Mouse (Mus musculus) C2C12 (cell line): ENCODE data around the gene Has1.
A peak's percentile ranks its signal among the peaks of the same experiment; 100 is the strongest.

Experiments used
- CEBPB ChIP-seq: IDR thresholded peaks from one replicate; pipeline ENCODE4 v1.6.1; 2011; ENCODE audit warnings: low read depth, mild to moderate bottlenecking, control low read depth, moderate library complexity
- CTCF ChIP-seq: IDR thresholded peaks from one replicate; pipeline ENCODE4 v1.5.1; 2011; ENCODE audit not compliant: control insufficient read depth, insufficient read depth, insufficient read length
- FOSL1 ChIP-seq: IDR thresholded peaks from one replicate; pipeline ENCODE4 v1.8.0; 2011; ENCODE audit warnings: mild to moderate bottlenecking, low read length; ENCODE audit not compliant: poor library complexity, insufficient read depth, severe bottlenecking
- MAX ChIP-seq: IDR thresholded peaks from one replicate; pipeline ENCODE4 v1.6.1; 2011; ENCODE audit warnings: mild to moderate bottlenecking, control low read depth
- USF1 ChIP-seq: IDR thresholded peaks from one replicate; pipeline ENCODE4 v1.6.1; 2011; ENCODE audit warnings: low read depth, mild to moderate bottlenecking, control low read depth, moderate library complexity

DNA sequence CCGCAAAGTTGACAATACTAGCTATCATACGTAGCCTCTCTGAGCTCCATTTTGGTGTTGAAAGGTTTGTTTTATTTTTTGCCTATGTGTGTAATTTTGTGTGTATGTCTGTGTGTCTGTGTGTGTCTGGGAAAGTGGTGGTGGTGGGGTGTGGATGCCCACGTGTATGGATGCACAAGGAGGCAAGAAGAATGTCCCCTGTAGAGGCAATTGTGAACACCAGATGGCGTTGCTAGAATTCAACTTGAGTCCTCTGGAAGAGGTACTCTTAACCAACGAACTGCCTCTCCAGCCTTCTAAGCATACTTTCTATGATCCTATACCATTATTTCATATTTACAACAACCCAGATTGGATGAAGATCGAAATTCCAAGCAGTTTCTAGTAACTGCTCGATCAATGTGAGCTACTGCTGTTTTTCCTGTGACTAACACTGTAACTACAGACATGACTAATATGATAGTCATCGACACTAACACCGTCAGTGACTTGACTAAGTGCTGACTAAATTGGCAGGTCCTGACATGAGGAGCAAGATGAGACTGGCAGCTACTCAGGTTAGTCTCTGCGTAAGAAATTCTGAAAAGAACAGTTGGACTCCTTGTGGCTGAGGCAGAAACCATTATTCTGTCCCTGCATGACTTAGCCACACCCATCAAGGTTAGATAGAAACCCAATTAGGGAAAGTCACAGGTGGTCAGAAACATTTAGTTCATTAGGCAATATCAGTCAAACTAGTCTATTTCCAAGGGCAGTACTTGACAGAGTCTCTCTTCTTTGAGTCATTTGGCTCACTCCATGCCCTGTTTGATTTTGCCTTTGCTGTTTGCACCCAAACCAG is 9.6 kb downstream of the Has1 start:
- TF ChIP-seq MAX: peak; percentile 79
- TF ChIP-seq CTCF: no peak
- TF ChIP-seq USF1: no peak
- TF ChIP-seq FOSL1: peak; percentile 99
- TF ChIP-seq CEBPB: no peak
